Mouse (Mus musculus): ENCODE measurements at regions not wholly inside any gene's neighbourhood (a gene's known extent, or its start where the extent isn't known, plus 50 kb on each side); places are given as distances from the start of the nearest gene placed in this dataset.

DNA sequence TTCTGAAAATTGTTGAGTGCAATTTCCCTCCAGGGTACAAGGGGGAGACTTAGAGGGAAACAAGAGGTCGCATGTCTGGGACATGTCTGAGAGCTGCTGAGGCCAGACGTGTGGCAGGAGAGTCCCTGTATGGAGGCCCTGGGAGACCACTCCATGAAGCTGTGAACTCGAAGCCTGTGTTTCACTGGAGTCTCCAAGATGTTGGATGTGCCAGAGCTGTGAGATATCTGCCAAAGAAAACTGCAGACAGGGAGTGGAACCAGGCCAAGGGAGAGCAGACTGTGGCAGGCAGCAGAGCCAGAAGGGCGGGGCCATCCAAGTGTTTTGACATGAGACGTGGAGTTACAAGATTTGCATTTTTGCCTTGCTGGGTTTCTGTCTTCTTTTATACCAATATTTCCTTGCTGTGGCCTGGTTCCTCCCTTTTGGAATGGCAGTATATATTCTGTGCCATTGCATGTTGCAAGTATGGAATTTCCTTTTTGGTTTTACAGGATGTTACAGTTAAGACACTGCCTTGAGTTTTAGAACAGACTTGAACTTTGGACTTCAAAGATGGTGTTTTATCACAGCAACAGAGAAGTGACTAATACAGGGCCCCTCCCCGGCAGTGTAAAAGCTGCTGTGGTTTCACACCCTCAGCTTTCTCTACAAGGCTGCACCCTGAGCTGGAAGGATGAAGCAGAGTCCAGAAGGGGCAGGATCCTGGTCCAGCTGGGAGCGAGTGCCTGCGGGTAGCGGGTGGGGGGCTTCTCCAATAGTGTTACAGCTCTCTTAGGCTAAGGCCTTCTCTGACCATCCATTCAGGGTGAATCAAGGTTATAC is 85.0 kb upstream of the Prok2 start:
- no peak for TF ChIP-seq POLR2A (IDR thresholded peaks at IDR 0.05; ENCODE audit: insufficient read depth, low read depth, low read length)
- TF ChIP-seq CTCF (IDR thresholded peaks at IDR 0.05; ENCODE audit: insufficient read depth, low read depth, low read length), result no peak

Data from olfactory bulb, adult 2 months (tissue).